Mouse (Mus musculus) kidney, postnatal 25 days (tissue): ENCODE results near the gene Phb2.
A peak's percentile ranks its signal among the peaks of the same experiment; 100 is the strongest.

Experiments
- DNase-seq, 2 experiments: peaks; one replicate each; pipeline ENCODE4 v3.0.0; 2021; ENCODE audit warnings: mixed read lengths in 2 of 2

The Phb2 gene

DNA sequence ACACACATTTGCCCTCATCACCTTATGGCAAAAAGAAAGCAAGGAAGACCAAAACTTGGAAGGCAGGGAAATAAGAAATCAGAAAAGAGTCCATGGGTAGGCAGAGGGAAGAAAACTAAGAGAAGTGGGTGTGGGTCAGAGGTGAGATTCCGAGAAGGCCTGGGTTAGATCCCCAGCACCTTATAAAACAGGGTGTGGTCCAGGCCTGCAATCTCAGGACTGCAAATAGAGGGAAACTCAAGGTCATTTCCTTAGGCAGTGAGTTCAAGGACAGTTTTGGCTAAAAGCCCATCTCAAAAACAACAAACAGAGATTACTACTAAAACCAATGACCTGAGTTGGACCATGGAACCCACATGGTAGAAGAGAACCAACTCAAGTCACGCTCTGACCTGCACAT lies 41.7 kb downstream of the Phb2 start:
- no peak for DNase-seq

DNA sequence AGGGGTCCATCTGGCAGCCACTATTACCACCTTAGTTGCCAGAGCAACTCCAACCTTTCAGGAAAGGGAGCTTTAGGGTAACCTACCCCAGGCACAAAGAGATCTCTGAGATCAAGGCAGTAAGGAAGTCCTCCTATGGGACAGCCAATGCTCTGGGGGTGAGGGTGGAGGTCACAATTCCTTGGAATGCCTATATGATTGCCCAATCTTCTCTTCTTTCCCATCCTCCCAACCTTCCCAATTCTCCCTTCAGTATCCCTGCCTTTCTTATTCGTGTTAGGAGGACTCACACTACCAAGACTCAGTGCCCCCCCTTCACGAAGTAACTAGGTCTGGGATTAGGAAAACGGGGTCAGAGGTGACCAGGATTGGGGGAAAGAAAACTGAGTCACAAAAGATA lies 43.2 kb downstream of the Phb2 start:
- no peak for DNase-seq

DNA sequence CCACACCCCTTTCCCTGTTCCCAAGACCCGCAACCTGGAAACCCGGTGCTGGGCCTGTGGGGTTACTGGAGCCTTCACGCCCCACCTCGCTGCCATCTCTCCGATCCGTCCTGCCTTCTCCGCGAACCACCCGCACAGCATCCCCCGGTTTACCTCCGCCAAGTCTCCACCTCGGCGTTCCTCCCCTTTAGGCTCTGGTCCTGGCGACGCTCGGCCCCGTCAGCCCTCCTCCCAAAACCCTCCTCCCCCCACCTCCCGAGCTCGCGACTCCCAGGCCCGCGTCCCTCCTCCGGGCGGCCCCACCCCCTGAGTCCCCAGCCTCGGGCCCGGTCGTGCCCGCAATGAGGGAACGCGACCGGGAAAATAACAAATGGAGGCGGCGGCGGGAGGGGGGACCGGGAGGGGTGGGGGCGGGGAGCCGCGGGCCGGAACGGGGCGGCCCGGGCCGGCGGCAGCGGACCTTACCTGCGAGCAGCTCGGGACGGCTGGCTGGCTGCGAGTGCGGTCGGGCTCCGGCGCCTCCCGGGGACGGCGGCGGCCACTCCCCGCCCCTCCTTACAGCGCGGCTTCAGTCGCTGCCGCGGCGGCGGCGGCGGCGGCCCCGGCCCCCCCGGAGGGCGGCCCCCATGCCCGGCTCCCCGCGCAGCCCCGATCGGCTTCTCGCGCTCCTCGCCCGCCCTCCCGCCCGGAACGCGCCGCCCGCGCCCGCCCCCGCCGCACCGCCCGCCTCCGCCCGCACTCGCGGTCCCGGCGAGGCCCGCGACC lies 43.9 kb downstream of the Phb2 start, which contains the start of the genes Gm45234 and Atn1:
Gm45234 (minus strand) TSS at position 191 of the 765 bp plus-strand sequence.
Atn1 (minus strand) TSS at position 694 of the 765 bp plus-strand sequence.
- peak; percentile 77 to 91 for DNase-seq

DNA sequence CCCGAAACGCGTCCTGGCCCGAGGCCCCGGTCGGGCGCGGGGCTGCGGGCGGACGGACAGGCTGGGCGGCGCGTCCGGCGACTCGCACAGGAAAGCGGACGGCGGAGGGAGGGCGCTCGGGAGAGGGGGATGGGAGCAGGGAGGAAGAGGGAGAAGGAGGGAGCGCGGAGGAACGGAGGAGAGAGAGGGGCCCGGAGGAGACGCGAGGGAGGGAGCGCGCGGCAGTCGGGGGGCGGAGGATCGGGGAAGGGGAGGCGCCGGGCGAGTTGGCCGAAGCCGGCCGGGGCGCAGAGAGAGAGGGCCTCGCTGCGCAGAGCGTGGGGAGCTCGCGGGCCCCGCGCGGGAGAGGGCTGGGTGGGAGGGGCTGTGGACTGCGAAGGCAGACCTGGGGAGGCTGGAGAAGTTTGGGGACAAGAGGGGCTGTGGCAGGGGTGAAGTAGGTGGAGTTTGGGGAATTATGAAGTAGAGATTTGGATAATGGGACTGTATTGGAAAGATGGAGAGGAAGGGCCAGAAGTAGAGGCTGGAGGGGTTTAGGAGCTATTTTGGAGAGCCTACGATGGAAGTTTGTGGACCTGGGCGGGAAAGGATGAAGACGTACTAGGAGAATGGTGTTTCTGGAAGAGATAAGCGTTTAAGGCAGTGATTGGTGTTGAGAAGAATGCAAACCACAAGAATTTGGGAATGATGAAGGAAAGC lies 44.7 kb downstream of the Phb2 start:
- peak; percentile 88 to 94 for DNase-seq

DNA sequence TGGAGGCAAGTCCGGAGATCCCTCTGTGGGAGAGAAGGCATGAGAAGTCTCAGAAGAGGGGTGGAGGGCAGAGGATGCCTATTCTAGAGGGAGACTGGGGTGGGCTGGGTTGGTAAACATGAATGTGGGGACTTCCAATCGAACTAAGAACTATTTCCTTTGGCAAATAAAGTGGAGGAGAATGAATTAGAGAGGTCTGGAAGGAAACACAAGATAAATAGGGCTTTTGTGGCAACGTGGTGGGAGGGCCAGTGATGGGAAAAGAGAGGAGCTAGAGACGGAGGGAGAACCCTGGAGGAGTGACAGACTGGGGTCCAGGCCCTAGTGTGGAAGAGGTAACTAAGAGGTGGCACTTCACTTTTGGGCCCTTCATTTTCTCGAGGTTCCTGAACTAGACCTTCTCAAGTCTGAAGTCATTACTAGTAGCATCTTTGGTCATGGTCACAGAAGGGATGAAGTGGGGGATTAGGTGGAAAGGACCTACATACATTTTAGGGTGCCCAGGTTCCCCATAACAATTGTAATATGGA lies 45.3 kb downstream of the Phb2 start:
- no peak for DNase-seq

DNA sequence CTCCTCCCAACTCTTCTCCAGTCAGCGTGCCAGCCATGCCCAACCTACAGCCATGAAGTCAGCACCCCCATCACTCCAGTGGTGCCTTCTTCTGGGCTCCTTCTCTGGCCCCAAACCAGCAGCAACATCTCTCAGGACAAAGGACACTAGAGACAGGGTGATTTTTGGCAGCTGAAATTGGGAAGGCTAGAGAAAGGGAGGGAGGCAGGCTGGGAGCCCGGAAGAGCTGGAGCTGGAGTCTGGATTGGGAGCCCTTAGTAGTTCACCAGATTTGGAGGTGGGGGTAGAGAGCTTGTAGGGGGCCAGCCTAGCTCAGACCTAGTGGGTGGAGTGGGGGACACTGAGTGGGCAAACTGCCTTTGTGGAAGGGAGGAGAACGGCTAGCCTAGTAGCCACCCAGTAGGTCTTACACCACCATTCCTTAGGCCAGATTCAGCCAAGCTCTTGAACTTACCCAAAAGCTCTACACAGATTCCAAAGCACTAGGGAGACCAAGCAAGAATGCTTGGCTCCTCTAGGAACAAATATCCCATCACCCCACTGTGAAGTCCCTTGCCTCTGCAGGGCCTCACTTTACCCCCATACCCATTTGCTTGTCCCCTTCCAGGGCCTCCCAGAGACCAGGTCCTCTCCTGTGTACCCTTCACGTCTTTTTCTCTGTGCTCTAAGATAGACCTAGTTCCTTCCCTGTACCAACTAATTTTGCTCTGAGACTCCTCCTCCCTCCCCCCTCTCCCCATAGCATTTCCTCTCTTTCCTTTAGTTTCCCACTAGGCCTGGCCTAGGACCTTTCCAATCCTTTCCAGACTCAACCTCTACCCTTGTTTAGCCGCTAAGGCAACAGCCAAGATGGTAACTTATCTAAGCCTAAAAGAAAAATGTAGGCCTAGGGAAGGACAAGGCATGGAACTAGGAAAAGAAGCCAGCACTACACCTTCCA lies 46.0 kb downstream of the Phb2 start:
- peak; percentile 53 to 68 for DNase-seq

DNA sequence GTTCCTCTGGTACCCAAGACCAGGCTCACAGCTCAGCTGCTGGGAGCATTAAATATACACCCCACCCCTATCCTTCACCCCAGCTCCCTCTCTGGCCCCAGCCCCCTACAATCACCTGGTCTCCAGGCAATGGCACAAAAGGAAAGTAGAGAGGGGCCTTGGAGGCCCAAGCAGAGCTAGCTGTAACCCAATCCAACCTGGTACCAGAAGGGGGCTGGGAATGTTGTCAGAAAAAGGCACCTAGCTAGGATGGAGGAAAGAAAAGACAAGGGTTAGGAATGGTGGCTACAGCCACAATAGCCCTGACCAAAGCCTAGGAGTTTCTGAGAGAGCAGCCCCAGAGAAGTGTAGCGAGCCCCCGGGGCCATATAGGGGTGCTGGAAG lies 46.7 kb downstream of the Phb2 start:
- DNase-seq: no peak

DNA sequence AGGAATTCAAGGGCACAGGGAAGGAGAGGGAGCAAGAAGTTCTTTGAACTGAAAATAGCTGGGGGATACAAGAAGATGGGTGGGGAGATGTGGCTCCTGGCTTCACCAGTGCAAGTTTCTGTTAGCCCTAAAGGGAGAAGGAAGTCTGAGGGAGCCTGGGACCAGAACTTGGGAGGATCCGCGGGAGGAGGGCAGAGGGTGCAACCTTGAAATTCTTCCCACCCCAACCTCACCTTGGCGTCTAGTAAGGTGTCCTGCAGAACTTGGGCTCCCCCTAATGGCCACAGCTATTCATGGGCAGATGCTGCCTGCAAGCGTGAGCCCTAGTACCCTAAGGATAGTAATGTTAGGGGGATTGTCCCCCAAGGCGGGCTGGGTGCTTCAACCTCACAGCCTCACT lies 47.1 kb downstream of the Phb2 start:
- peak; percentile 93 to 95 for DNase-seq

DNA sequence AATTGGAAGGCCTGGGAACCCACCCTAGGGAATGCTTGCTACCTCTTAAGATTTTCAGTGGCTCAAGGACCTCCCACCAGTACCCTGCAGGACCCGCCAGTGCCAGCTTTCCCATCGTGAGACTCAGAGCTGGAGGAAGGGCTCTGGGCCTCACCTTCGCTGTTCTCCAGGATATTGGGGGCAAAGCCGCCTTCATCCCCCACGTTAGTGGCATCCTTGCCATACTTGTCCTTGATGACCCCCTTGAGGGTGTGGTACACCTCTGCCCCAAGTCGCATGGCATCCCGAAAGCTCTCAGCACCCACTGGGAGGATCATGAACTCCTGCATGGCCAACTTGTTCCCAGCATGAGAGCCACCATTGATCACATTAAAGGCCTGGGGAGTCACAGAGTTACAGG lies 53.8 kb downstream of the Phb2 start:
- DNase-seq: no peak
